ENCODE assay signal across 14 mouse cellular contexts in the genomic region with DNA sequence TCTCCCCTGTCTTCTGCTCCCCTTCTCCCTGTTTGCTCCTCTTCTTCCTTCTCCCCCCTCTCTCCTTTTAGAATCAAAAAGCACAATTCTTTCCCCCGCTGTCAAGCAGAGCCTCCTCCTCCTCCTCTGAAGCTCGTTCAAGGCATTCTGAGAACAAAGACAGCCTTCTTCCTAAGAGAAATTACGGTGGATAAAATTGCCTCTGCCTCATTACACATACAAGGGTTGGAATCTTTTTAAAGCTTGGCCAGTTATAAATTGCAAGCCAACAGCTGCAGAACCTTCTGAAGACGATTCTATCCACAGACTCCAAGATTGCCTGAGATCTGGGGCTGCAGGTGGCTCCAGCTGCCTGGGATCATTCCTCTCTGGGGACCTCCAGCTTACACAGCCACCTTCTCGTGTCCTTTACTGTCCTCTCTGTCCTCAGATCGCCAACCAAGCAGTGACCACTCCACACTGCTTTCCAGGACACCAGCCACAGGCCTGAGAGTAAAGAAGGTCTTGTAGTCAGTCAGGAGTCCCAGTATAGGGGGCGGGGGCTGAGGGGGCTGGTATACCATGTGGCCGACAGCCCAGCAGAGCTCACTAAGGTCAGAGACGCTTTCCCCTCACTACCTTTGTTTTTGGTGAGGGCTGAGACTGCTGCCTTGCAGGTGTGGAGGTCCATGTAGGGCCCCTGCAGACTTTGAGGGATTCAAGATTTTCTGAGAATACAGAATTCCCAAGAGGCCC. TPM values are rescaled to one million over a fixed set of nuclear protein-coding genes. Genes with fewer than 3 reads are reported as not detected.
DNase-seq lines count a peak whose midpoint lies in the region; ATAC-seq and TF ChIP-seq lines count a peak whose summit lies in the region.
"Had no signal": no experiment of that assay in that cellular context is flagged by ENCODE, and none has a peak within 500 bp of the region (broad histone marks: within the 10 kb centered on the region; RNA-seq: fewer than 3 reads in every experiment).

No protein-coding gene starts in this region.

- peak; percentile 81 for ATAC-seq in frontal cortex, adult (ENCODE audit: low TSS enrichment)
- ATAC-seq in hindbrain, embryonic 12.5 days (ENCODE audit: low FRiP score) = no peak
- no peak for ATAC-seq in midbrain, postnatal 0 days (ENCODE audit: low FRiP score)

- no peaks in the 10 kb centered on the region for H3K36me3 ChIP-seq in hindbrain, embryonic 12.5 days
- H3K36me3 ChIP-seq in midbrain, postnatal 0 days (ENCODE audit: insufficient read depth, low read length) = no peaks in the 10 kb centered on the region
- H3K36me3 ChIP-seq: embryonic facial prominence, embryonic 15.5 days; heart, embryonic 12.5 days; liver, embryonic 13.5 days had no signal

- H3K27me3 ChIP-seq in hindbrain, embryonic 12.5 days = no peaks in the 10 kb centered on the region
- no peaks in the 10 kb centered on the region for H3K27me3 ChIP-seq in midbrain, postnatal 0 days (ENCODE audit: insufficient read depth, low read length)
- H3K27me3 ChIP-seq: embryonic facial prominence, embryonic 15.5 days; heart, embryonic 12.5 days; liver, embryonic 13.5 days had no signal

- 0 out of 2 replicates have a peak overlapping the region, but pooled peaks have one; percentile 8 for H3K4me2 ChIP-seq in hindbrain, embryonic 12.5 days (replicated peaks)
- no peak overlapping the region for H3K4me2 ChIP-seq in midbrain, postnatal 0 days (ENCODE audit: low read depth, low read length, poor library complexity, severe bottlenecking)
- H3K4me2 ChIP-seq: embryonic facial prominence, embryonic 15.5 days; heart, embryonic 12.5 days; liver, embryonic 13.5 days had no signal

- no peak for TF ChIP-seq POLR2A in cortical plate, adult 2 months (IDR thresholded peaks at IDR 0.05; ENCODE audit: extremely low read depth, insufficient read depth, low read length)

- WGBS in hindbrain, embryonic 12.5 days = 39% methylated on average over 9 of the region's 9 CpGs
- 43% methylated on average over 9 of the region's 9 CpGs for WGBS in midbrain, postnatal 0 days

- no peaks in the 10 kb centered on the region for H3K9me3 ChIP-seq in hindbrain, embryonic 12.5 days (replicated peaks)
- no peaks in the 10 kb centered on the region for H3K9me3 ChIP-seq in midbrain, postnatal 0 days (ENCODE audit: low read length)
- H3K9me3 ChIP-seq: embryonic facial prominence, embryonic 15.5 days; heart, embryonic 12.5 days; liver, embryonic 13.5 days had no signal

- H3K27ac ChIP-seq in cortical plate, adult 2 months (ENCODE audit: insufficient read depth, low read length) = peak overlapping the region; percentile 33
- H3K27ac ChIP-seq in hindbrain, embryonic 12.5 days = peak overlapping the region; percentile 58; the same call in 1 of the 2 replicates
- H3K27ac ChIP-seq in midbrain, postnatal 0 days (ENCODE audit: low read depth, low read length) = peak overlapping the region; percentile 48
- H3K27ac ChIP-seq: embryonic facial prominence, embryonic 15.5 days; liver, embryonic 13.5 days had no signal

- H3K9ac ChIP-seq in hindbrain, embryonic 12.5 days = no peak overlapping the region
- H3K9ac ChIP-seq in midbrain, postnatal 0 days (replicated peaks; ENCODE audit: low read length, poor library complexity, severe bottlenecking) = no peak overlapping the region
- H3K9ac ChIP-seq: embryonic facial prominence, embryonic 15.5 days; heart, embryonic 12.5 days; liver, embryonic 13.5 days had no signal

- TF ChIP-seq CTCF in cortical plate, adult 2 months (IDR thresholded peaks at IDR 0.05; ENCODE audit: extremely low read depth, insufficient read depth, low read length) = no peak
- TF ChIP-seq CTCF in midbrain, postnatal 0 days (IDR thresholded peaks at IDR 0.05) = no peak

- peaks cover 7% of the 10 kb centered on the region for H3K4me1 ChIP-seq in cortical plate, adult 2 months (ENCODE audit: control insufficient read depth, insufficient read depth, low read length)
- peaks cover 8% of the 10 kb centered on the region for H3K4me1 ChIP-seq in hindbrain, embryonic 12.5 days
- peaks cover 3% of the 10 kb centered on the region; the same call in 1 of the 2 replicates for H3K4me1 ChIP-seq in midbrain, postnatal 0 days (ENCODE audit: insufficient read depth, low read length)
- H3K4me1 ChIP-seq: heart, embryonic 12.5 days; liver, embryonic 13.5 days had no signal

- H3K4me3 ChIP-seq in cortical plate, adult 2 months (ENCODE audit: insufficient read depth, low read length) = no peak overlapping the region
- H3K4me3 ChIP-seq in hindbrain, embryonic 12.5 days = no peak overlapping the region
- no peak overlapping the region for H3K4me3 ChIP-seq in midbrain, postnatal 0 days (ENCODE audit: low read depth, low read length)
- H3K4me3 ChIP-seq: embryonic facial prominence, embryonic 15.5 days; heart, embryonic 12.5 days; liver, embryonic 13.5 days had no signal

- no peak for DNase-seq in frontal cortex, postnatal 25 days (ENCODE audit: low spot score in 2 of 2)
- DNase-seq in midbrain, postnatal 0 days (ENCODE audit: low spot score) = no peak
- DNase-seq in adrenal gland, postnatal 36 days = no peak
- no peak for DNase-seq in gastrocnemius, postnatal 4 days (ENCODE audit: low spot score in 2 of 2)
- DNase-seq in urinary bladder, postnatal 10 days (ENCODE audit: low spot score) = no peak
- DNase-seq: cerebellum, postnatal 10 days; kidney, postnatal 10 days; liver, embryonic 13.5 days; right cerebral cortex, postnatal 14 days had no signal

RNA-seq across cellular contexts. Expression of a gene that starts 19.0 kb away (rescaled TPM):
- 163 and 164 TPM in 2 replicates for polyA plus RNA-seq in cortical plate, adult 2 months (2012; rRNA removed)
- 6.8 and 10.0 TPM in 2 replicates for polyA plus RNA-seq in hindbrain, embryonic 12.5 days (2016; fragmentation: Nextera tagmentation; extraction: Ambion mirVana)
- total RNA-seq in midbrain, postnatal 0 days (2014; rRNA removed) = 98.6 and 135 TPM in 2 replicates
- 76.1 and 76.3 TPM in 2 replicates for polyA plus RNA-seq in midbrain, postnatal 0 days (2015; fragmentation: Nextera tagmentation; extraction: Ambion mirVana)
- total RNA-seq in adrenal gland, postnatal 36 days (2021) = 10 to 100 TPM; 19.9 to 20.5 TPM
- total RNA-seq in gastrocnemius, postnatal 4 days (2021) = 1 to 10 TPM; 4.7 to 5.4 TPM
